In genomic region chr4:52772186-52772585, GRCm38 (mm10) we compare ENCODE assay signal across 27 mouse cellular contexts. TPM values are rescaled to one million over a fixed set of nuclear protein-coding genes. Genes with fewer than 3 reads are reported as not detected.
DNase-seq lines count a peak whose midpoint lies in the region; ATAC-seq and TF ChIP-seq lines count a peak whose summit lies in the region.
"Had no signal": no experiment of that assay in that cellular context is flagged by ENCODE, and none has a peak within 500 bp of the region (broad histone marks: within the 10 kb centered on the region; RNA-seq: fewer than 3 reads in every experiment).

No protein-coding gene starts in this region.

- no peak overlapping the region for H3K4me3 ChIP-seq in forebrain, embryonic 14.5 days (ENCODE audit: low read depth, low read length)
- no peak overlapping the region for H3K4me3 ChIP-seq in forebrain, embryonic 13.5 days
- no peak overlapping the region for H3K4me3 ChIP-seq in stomach, postnatal 0 days (ENCODE audit: low read depth, low read length)
- H3K4me3 ChIP-seq: embryonic facial prominence, embryonic 13.5 days; forebrain, embryonic 10.5 days; hindbrain, embryonic 12.5 days; hindbrain, embryonic 15.5 days had no signal

- no peaks in the 10 kb centered on the region for H3K27me3 ChIP-seq in forebrain, embryonic 14.5 days (replicated peaks; ENCODE audit: control insufficient read depth, insufficient read depth, low read length)
- H3K27me3 ChIP-seq in forebrain, embryonic 13.5 days = no peaks in the 10 kb centered on the region
- no peaks in the 10 kb centered on the region for H3K27me3 ChIP-seq in stomach, postnatal 0 days (ENCODE audit: control insufficient read depth, insufficient read depth, low read length)
- H3K27me3 ChIP-seq: embryonic facial prominence, embryonic 13.5 days; hindbrain, embryonic 12.5 days; hindbrain, embryonic 15.5 days had no signal

- 81% methylated on average over 5 of the region's 5 CpGs for WGBS in forebrain, embryonic 14.5 days
- 80% methylated on average over 5 of the region's 5 CpGs for WGBS in forebrain, embryonic 13.5 days
- WGBS in stomach, postnatal 0 days = 48% methylated on average over 5 of the region's 5 CpGs

- DNase-seq in forebrain, embryonic 14.5 days (ENCODE audit: low spot score) = peak; percentile 8
- DNase-seq in frontal cortex, postnatal 14 days (ENCODE audit: low spot score in 2 of 2) = no peak
- DNase-seq in brain, adult 2 months (ENCODE audit: low read depth, low spot score) = peak; percentile 29
- DNase-seq in stomach, postnatal 0 days (ENCODE audit: low spot score) = no peak
- no peak for DNase-seq in spleen, postnatal 4 days (ENCODE audit: low spot score in 2 of 2)
- DNase-seq in thymus, adult 18-20 months = no peak
- DNase-seq: adrenal gland, adult 2 months; adrenal gland, postnatal 14 days; B cell, adult 2 months; cerebellum, adult 18-20 months; cerebellum, adult 9-10 months; cerebellum, postnatal 25 days; gastrocnemius, postnatal 14 days; heart, adult 11 months; kidney, adult 2 months had no signal

- TF ChIP-seq CTCF in stomach, postnatal 0 days (IDR thresholded peaks at IDR 0.05; ENCODE audit: low read depth) = no peak

- H3K4me1 ChIP-seq in forebrain, embryonic 14.5 days (ENCODE audit: control insufficient read depth, insufficient read depth, low read length) = no peaks in the 10 kb centered on the region
- H3K4me1 ChIP-seq in forebrain, embryonic 13.5 days = no peaks in the 10 kb centered on the region
- H3K4me1 ChIP-seq in stomach, postnatal 0 days (replicated peaks; ENCODE audit: control insufficient read depth, insufficient read depth) = no peaks in the 10 kb centered on the region
- H3K4me1 ChIP-seq: embryonic facial prominence, embryonic 13.5 days; forebrain, embryonic 10.5 days; hindbrain, embryonic 12.5 days; hindbrain, embryonic 15.5 days had no signal

- H3K27ac ChIP-seq in forebrain, embryonic 14.5 days (ENCODE audit: low read depth, low read length) = no peak overlapping the region
- no peak overlapping the region for H3K27ac ChIP-seq in forebrain, embryonic 13.5 days
- H3K27ac ChIP-seq in stomach, postnatal 0 days (replicated peaks) = no peak overlapping the region
- H3K27ac ChIP-seq: embryonic facial prominence, embryonic 13.5 days; forebrain, embryonic 10.5 days; hindbrain, embryonic 12.5 days; hindbrain, embryonic 15.5 days had no signal

- no peaks in the 10 kb centered on the region for H3K9me3 ChIP-seq in forebrain, embryonic 14.5 days (replicated peaks; ENCODE audit: control insufficient read depth, low read length)
- H3K9me3 ChIP-seq in forebrain, embryonic 13.5 days (replicated peaks) = no peaks in the 10 kb centered on the region
- H3K9me3 ChIP-seq in stomach, postnatal 0 days (ENCODE audit: control insufficient read depth, low read length) = no peaks in the 10 kb centered on the region
- H3K9me3 ChIP-seq: embryonic facial prominence, embryonic 13.5 days; forebrain, embryonic 10.5 days; hindbrain, embryonic 12.5 days; hindbrain, embryonic 15.5 days had no signal

- no peak overlapping the region for H3K4me2 ChIP-seq in forebrain, embryonic 14.5 days (ENCODE audit: low read length)
- H3K4me2 ChIP-seq in forebrain, embryonic 13.5 days = no peak overlapping the region
- H3K4me2 ChIP-seq in stomach, postnatal 0 days (replicated peaks; ENCODE audit: low read depth) = 0 out of 2 replicates have a peak overlapping the region, but pooled peaks have one; percentile 8
- H3K4me2 ChIP-seq: embryonic facial prominence, embryonic 13.5 days; heart, embryonic 11.5 days; hindbrain, embryonic 12.5 days; hindbrain, embryonic 15.5 days had no signal

- no peak for ATAC-seq in forebrain, embryonic 14.5 days
- no peak for ATAC-seq in forebrain, embryonic 13.5 days
- ATAC-seq in frontal cortex, adult (ENCODE audit: low TSS enrichment) = peak; percentile 64
- ATAC-seq in stomach, postnatal 0 days (ENCODE audit: low FRiP score, low TSS enrichment) = no peak
- ATAC-seq: intestine, postnatal 0 days had no signal

- no peak overlapping the region for H3K9ac ChIP-seq in forebrain, embryonic 14.5 days (ENCODE audit: low read length)
- no peak overlapping the region for H3K9ac ChIP-seq in forebrain, embryonic 13.5 days
- H3K9ac ChIP-seq in stomach, postnatal 0 days (ENCODE audit: low read length) = no peak overlapping the region
- H3K9ac ChIP-seq: embryonic facial prominence, embryonic 13.5 days; hindbrain, embryonic 12.5 days; hindbrain, embryonic 15.5 days had no signal

- no peak for TF ChIP-seq EP300 in stomach, postnatal 0 days (optimal IDR thresholded peaks at IDR 0.05)

- H3K36me3 ChIP-seq in forebrain, embryonic 14.5 days (ENCODE audit: control insufficient read depth, insufficient read depth, low read length) = no peaks in the 10 kb centered on the region
- H3K36me3 ChIP-seq in forebrain, embryonic 13.5 days (ENCODE audit: poor library complexity, severe bottlenecking) = no peaks in the 10 kb centered on the region
- H3K36me3 ChIP-seq in stomach, postnatal 0 days (ENCODE audit: control insufficient read depth, insufficient read depth, low read length) = no peaks in the 10 kb centered on the region
- H3K36me3 ChIP-seq: embryonic facial prominence, embryonic 13.5 days; forebrain, embryonic 10.5 days; hindbrain, embryonic 12.5 days; hindbrain, embryonic 15.5 days had no signal

RNA-seq across cellular contexts. Expression of gene Olfr275, which starts 42.2 kb away (rescaled TPM):
- not detected in 2 replicates for polyA plus RNA-seq in forebrain, embryonic 14.5 days (2014; fragmentation: Nextera tagmentation; extraction: Ambion mirVana)
- not detected in 2 replicates for polyA plus RNA-seq in forebrain, embryonic 13.5 days (2015; fragmentation: Nextera tagmentation; extraction: Ambion mirVana)
- not detected in 2 replicates for polyA plus RNA-seq in stomach, postnatal 0 days (2015; fragmentation: Nextera tagmentation; extraction: Ambion mirVana)
- polyA plus RNA-seq: adrenal gland, adult 2 months; embryonic facial prominence, embryonic 13.5 days; forebrain, embryonic 10.5 days; frontal cortex, adult 2 months; heart, embryonic 11.5 days; heart, embryonic 14.5 days; heart, postnatal 0 days; hindbrain, embryonic 12.5 days; hindbrain, embryonic 15.5 days; intestine, embryonic 14.5 days; intestine, postnatal 0 days; kidney, adult 2 months had no signal

Comparison
In these comparisons a context has a peak if more than half of its experiments do, and no peak if none do; other contexts are left out.
1. DNase-seq: peak in forebrain, embryonic 14.5 days (single experiment) and brain, adult 2 months (single experiment); none in frontal cortex, postnatal 14 days (0 of 2), stomach, postnatal 0 days (single experiment), spleen, postnatal 4 days (0 of 2) and thymus, adult 18-20 months (0 of 2).